Mouse (Mus musculus) heart, postnatal 4 days (tissue): ENCODE data around the gene Focad. TPM values are rescaled to one million over a fixed set of nuclear protein-coding genes. Genes with fewer than 3 reads are reported as not detected.

Source experiments
- microRNA-seq, 2 experiments: library from miRNA; unstranded; fragments of <30 nt; microRNA quantifications; one replicate each; pipeline ENCODE4 v1.2.0; 2021 to 2022
- total RNA-seq, 2 experiments: library from RNA; stranded (reverse); gene quantifications; 2 replicates each; pipeline ENCODE4 v1.2.3; 2021

Gene Focad
- total RNA-seq, 2 experiments from 2014 or later = 15.0 to 18.3 TPM

Small RNAs within 50 kb of the gene (microRNA-seq; reads per million reads assigned to microRNA genes)
- 3.3 to 4.8 reads per million in 2 experiments for gene Mir491

Other genes starting within 250 kb of the Focad start
- 10 to 100 TPM; 14.0 to 17.7 TPM for gene Mllt3, start 61.3 kb upstream of the Focad start, total RNA-seq